Mouse (Mus musculus) frontal cortex, adult 2 months (tissue): Measurements from ENCODE around the gene Mettl7a1. TPM values are rescaled to one million over a fixed set of nuclear protein-coding genes. Genes with fewer than 3 reads are reported as not detected.
"Not testable (repeated sequence)": the region's sequence is repeated elsewhere in the genome, so short reads cannot be mapped to it uniquely, and the experiment has no call there.

Source experiments
- DNase-seq, 2 experiments: peaks; one replicate each; pipeline ENCODE4 v3.0.0; 2022; ENCODE audit warnings: low spot score in 1 of 2; ENCODE audit errors: extremely low spot score in 1 of 2
- polyA plus RNA-seq: library from polyadenylated mRNA; depleted of rRNA; stranded (reverse); fragments of >200 nt; gene quantifications from 2 replicates; pipeline ENCODE4 v1.2.3, GENCODE M21; 2012

The Mettl7a1 gene
- polyA plus RNA-seq, 1 experiment = 26.3 TPM

GRCm38 (mm10) chr15:100297856-100298255 is 6.1 kb upstream of the Mettl7a1 start:
- DNase-seq = no peak

DNA sequence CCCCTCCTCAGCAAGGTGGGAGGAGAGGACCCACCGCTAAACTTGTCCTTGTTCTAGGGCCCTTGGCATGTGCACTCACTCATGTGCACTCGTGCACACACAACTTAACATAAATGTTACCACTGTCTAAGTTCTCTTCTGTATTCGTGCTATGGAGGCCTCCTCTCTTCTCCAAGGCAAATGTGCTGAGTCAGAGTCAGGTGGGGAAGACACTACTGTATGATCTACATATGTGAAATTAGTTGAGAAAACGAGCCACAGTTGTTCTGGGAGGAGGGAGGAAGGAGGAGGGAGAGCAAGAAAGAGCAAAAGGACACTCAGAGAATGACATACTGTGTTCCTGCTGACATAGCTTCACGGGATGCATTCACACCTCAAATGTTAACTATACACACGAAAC is 3.4 kb upstream of the Mettl7a1 start:
- no peak for DNase-seq

DNA sequence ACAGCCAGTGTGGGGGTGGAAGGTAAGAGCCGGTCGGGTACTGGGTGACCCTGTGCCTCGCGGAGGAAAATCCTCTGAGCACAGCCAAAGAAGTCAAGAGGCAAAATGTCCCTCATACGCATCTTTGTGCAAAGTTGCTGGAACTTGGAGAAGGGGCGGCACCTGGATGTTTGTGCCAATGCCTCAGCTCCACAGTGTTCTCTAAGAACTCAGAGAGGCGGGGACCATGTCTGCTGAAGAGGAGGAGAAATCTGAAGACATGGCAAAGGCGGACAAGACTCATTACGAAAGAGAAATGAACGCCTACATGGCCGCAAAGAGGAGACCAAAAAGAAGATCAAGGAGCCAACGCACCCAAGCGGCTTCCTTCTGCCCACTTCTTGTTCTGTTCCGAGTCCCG is 2.4 kb upstream of the Mettl7a1 start:
- peak in 1 of 2 experiments; percentile 35 for DNase-seq

DNA sequence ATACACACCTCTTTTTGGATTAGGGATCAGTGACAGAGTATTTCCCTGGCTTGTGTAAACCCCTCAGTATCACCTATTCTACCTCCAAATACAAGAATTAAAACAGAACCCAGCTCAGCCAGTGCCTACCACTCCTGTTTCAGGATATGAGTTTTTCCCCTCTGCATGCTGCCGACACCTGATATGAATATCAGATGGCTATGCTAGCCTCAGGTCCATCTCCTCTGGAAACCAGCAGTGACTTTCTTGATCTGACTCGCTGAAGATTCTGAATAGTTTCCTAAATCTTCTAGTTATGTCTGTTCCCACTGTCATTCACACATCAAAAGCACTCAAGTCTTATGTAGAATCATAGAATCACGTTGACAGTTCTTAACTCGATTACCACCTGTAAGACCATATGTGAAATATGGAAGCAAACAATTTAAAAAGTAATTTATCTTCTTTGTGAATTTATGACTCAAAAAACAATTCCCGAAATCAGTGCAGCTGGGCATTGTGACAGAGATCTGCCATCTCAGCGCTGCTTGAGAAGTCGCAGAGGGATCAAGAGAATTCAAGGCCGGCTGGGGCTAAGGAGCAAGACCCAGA is 417 bp upstream of the Mettl7a1 start:
- DNase-seq = no peak

GRCm38 (mm10) chr15:100306201-100306600 is 2.3 kb downstream of the Mettl7a1 start:
- no peak for DNase-seq

DNA sequence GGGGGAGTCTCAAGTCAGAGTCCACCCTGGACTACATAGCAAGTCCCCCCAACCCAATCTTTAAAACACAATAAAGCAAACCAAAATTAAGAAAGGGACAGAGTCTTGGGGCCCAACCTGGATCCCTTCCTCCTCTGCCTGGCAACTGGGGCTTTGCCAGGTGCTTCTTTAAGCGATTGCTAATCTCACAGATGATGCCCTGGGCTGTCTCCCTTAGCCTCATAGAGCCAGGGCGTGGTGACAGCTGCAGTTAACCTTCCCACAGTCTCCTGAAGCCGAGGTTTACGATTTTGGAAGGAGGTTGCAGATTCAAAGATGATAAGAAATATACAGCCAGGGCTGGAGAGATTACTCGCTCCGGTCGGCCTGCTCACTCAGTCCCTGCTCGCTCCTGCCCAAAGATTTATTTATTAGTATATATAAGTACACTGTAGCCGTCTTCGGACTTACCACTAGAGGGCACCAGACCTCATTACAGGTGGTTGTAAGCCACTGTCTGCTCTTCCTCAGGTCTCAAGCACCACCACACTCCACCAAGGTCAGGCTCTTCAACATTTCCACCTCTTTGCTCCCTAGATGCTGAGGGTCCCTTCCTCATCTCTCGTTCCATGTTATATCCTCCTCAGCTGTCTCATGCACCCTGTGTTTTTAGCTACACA is 3.6 kb downstream of the Mettl7a1 start:
- not testable (repeated sequence) for DNase-seq

- no peak for DNase-seq
Observed at GRCm38 (mm10) chr15:100312346-100312745, 8.4 kb downstream of the Mettl7a1 start.

DNA sequence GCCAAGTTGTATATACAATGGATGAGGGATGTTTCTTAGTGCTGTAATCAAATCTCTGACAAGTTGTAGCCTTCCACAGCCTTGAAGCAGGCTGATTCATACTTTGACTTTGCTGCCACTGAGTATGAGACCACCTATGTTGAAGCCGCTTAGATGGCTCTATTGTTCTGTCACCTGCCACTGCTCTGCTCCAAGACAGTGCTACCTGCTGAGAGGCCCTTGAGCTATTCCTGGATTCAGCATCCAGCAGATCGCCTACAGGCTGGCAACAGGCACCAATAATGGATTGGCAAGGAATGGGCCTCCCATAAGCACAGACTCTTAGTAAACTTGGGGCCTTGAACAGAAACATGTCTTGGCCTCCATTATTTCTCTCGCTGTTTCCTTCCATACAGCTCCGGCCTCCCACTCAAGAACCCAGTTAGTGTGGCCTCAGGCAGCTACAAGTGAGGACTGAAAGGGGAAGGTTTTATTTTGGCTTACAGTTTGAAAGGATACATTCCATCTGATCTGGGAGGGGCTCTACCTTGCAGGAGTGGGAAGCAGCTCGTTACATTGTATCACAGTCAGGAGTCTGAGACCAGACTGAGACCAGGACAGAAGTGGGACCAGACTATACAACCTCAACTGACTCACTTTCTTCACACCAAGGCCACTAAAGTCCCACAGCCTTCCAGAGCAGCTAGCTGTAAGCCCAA is 10.7 kb downstream of the Mettl7a1 start:
- DNase-seq = no peak

GRCm38 (mm10) chr15:100318014-100318671 is 14.2 kb downstream of the Mettl7a1 start:
- DNase-seq = not testable (repeated sequence)

- DNase-seq = no peak
Observed at GRCm38 (mm10) chr15:100319884-100320283, 15.9 kb downstream of the Mettl7a1 start.

GRCm38 (mm10) chr15:100320295-100320905 is 16.5 kb downstream of the Mettl7a1 start:
- no peak for DNase-seq

DNA sequence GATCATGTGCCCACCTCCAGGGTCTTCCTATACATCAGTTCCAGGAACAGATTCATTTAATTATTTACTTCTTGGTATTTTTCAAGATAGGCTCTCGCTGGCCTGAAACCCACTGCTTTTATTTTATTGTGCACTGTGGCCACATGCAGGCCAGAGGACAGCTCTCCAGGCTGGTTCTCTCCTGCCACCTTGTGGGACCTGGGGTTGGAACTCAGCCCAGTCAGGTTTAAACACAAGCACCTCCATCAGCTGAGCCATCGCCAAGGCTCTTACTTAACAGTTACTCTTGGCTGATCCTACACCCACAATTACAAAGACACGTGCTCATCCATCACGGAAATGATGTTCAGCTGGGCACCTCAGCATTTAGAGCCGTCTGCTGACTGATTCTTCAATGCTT is 17.2 kb downstream of the Mettl7a1 start:
- DNase-seq = no peak

GRCm38 (mm10) chr15:100324021-100324591 is 20.2 kb downstream of the Mettl7a1 start:
- peak in 1 of 2 experiments; percentile 41 for DNase-seq

- no peak for DNase-seq
Observed at GRCm38 (mm10) chr15:100325235-100325634, 21.3 kb downstream of the Mettl7a1 start.

- DNase-seq = not testable (repeated sequence)
Observed at GRCm38 (mm10) chr15:100328089-100328488, 24.1 kb downstream of the Mettl7a1 start.

GRCm38 (mm10) chr15:100329336-100329735 is 25.4 kb downstream of the Mettl7a1 start:
- DNase-seq = not testable (repeated sequence)

DNA sequence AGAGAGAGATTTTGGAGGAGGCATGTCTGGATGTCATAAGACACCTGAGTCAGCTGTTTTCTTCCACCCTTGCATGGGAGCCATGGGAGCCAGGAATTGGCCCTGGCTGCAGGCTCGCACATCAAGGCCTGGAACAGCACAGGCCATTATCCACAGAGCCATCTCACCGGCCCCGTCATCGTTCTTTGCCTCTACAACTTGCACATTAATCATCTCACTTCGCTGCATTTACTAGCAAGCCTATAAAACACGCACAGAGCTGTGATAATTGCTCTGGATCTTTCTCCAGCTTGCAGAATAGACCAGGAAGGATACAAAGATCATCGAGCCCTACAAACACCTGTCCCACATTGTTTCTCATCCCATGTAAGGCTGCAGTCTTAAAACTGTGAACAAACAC is 26.8 kb downstream of the Mettl7a1 start:
- no peak for DNase-seq

- not testable (repeated sequence) for DNase-seq
Observed at GRCm38 (mm10) chr15:100332077-100332961, 28.4 kb downstream of the Mettl7a1 start.

DNA sequence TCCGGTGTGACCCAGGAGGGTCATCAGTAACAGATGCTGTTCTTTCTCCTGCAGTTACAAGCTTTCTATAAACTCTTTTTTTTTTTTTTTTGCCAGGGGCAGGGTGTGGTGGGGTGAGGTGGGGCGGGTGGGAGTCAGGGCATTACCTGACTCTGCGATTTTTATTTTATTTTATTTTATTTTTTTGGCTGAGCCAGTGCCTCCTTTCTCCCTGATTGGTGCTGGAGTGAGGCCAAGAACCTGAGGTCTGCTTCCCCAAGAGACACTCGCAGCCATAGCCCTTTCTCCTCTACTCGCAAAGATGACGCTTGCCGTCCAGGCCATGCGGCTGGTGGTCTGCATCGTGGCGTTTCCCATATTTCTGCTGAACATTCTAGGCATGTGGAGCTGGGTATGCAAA is 30.7 kb downstream of the Mettl7a1 start, which contains the start of gene Mettl7a3:
Gene Mettl7a3 (plus strand): TSS at position 301 of the 400 bp plus-strand sequence.
- DNase-seq = no peak
